Mouse (Mus musculus) kidney, embryonic 14.5 days (tissue): ENCODE data around the gene Alyref2. TPM values are rescaled to one million over a fixed set of nuclear protein-coding genes. Genes with fewer than 3 reads are reported as not detected.

Experiments used
- ATAC-seq: fragments of 200-750 bp; cut with Nextera tagmentation; 2 replicates; pipeline ENCODE4 v1.8.0; 2017; ENCODE audit warnings: moderate number of reproducible peaks, mild to moderate bottlenecking, moderate TSS enrichment, moderate library complexity; ENCODE audit not compliant: low FRiP score, low TSS enrichment
- H3K27ac ChIP-seq: fragments of 300-500 bp; sonication (generic); 2 replicates; pipeline ENCODE4 v1.5.1; 2014; ENCODE audit warnings: low read depth, mild to moderate bottlenecking, low read length, moderate library complexity, mixed read lengths
- H3K27me3 ChIP-seq: fragments of 300-500 bp; sonication (generic); 2 replicates; pipeline ENCODE4 v1.6.1; 2014; ENCODE audit warnings: mild to moderate bottlenecking, low read length; ENCODE audit not compliant: control insufficient read depth, insufficient read depth
- H3K36me3 ChIP-seq: fragments of 300-500 bp; sonication (generic); 2 replicates; pipeline ENCODE4 v1.6.1; 2014; ENCODE audit warnings: low read length, mixed read lengths; ENCODE audit not compliant: control insufficient read depth, insufficient read depth
- H3K4me1 ChIP-seq: fragments of 300-500 bp; sonication (generic); 2 replicates; pipeline ENCODE4 v1.6.1; 2014; ENCODE audit warnings: low read length, mixed read lengths; ENCODE audit not compliant: control insufficient read depth, insufficient read depth
- H3K4me2 ChIP-seq: fragments of 300-500 bp; sonication (generic); replicated peaks from 2 replicates; pipeline ENCODE4 v1.6.1; 2014; ENCODE audit warnings: low read depth, mild to moderate bottlenecking, low read length
- H3K4me3 ChIP-seq: fragments of 300-500 bp; sonication (generic); 2 replicates; pipeline ENCODE4 v1.5.1; 2014; ENCODE audit warnings: mild to moderate bottlenecking, low read length
- H3K9ac ChIP-seq: fragments of 300-500 bp; sonication (generic); 2 replicates; pipeline ENCODE4 v1.6.1; 2014; ENCODE audit warnings: low read depth, mild to moderate bottlenecking, low read length, moderate library complexity
- H3K9me3 ChIP-seq: fragments of 300-500 bp; sonication (generic); 2 replicates; pipeline ENCODE4 v1.6.1; 2016; ENCODE audit warnings: low read length; ENCODE audit not compliant: control insufficient read depth
- WGBS: fragments of 180-500 bp; shearing (Covaris S2); extraction: QIAGEN DNeasy Blood & Tissue Kit; methylation state at CpG from one replicate; pipeline ENCODE4 v1.1.7; 2014; 5-methylcytosine and 5-hydroxymethylcytosine counted together
- polyA plus RNA-seq: library from polyadenylated mRNA; unstranded; fragments of >200 nt; fragmentation: Nextera tagmentation; extraction: Ambion mirVana; gene quantifications from 2 replicates; pipeline ENCODE4 v1.2.1, GENCODE M21; 2014

The Alyref2 gene
- polyA plus RNA-seq, 1 experiment from 2014 or later: 10.3 TPM

DNA sequence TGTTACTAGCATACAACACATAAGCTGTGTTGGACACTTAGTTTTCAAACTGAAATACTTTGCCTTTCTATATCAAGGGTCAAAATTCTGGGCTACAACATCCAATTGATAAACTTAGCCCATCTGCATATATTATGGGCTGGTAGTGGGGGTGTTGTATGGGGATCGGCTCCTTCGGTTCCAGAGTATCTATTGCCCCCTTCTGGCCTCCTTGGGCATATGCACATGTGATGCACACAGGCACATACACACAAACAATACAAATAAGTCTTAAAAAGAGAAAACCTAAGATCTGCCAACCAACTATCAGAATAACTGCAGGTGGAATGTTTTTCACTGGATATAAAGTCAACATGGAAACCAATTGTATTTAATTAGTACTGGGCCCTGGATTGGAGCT is 10.0 kb downstream of the Alyref2 start:
- Histone ChIP-seq H3K9me3 (no peaks in the 10 kb centered on the region), H3K27ac (no peak overlapping the region), H3K4me3 (no peak overlapping the region), H3K27me3 (no peaks in the 10 kb centered on the region), H3K36me3 (no peaks in the 10 kb centered on the region), H3K9ac (no peak overlapping the region), H3K4me1 (no peaks in the 10 kb centered on the region), H3K4me2 (no peak overlapping the region)
- 96% methylated on average over 2 of the region's 2 CpGs for WGBS
- no peak for ATAC-seq

DNA sequence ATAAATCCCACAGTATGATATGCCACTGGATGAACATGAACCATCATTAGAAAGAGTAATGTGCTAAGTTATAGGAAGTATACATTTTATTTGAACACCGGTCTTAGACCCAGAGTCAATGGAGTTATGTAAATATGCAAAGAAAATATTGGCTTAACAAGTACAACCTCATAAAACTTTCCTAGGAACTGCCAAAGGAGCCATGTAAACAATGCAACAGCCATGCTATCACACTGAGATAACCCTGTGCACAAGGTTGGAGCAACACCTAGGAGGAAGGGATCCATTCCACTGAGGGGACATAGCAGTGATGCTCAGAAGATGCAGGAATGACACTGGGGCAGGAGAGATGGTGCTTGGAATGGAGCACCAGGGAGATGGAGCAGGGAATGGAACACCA is 10.5 kb downstream of the Alyref2 start:
- ATAC-seq: no peak
- no peak overlapping the region for H3K4me3 ChIP-seq
- H3K4me1 ChIP-seq: no peaks in the 10 kb centered on the region
- no peak overlapping the region for H3K9ac ChIP-seq
- no peaks in the 10 kb centered on the region for H3K36me3 ChIP-seq
- H3K27ac ChIP-seq: no peak overlapping the region
- H3K9me3 ChIP-seq: no peaks in the 10 kb centered on the region
- H3K27me3 ChIP-seq: no peaks in the 10 kb centered on the region
- 79% methylated on average over 1 of the region's 1 CpGs for WGBS
- no peak overlapping the region for H3K4me2 ChIP-seq

- H3K9ac ChIP-seq: no peak overlapping the region
- H3K27me3 ChIP-seq: no peaks in the 10 kb centered on the region
- no peaks in the 10 kb centered on the region for H3K4me1 ChIP-seq
- WGBS: 24% methylated on average over 1 of the region's 1 CpGs
- no peaks in the 10 kb centered on the region for H3K9me3 ChIP-seq
- H3K36me3 ChIP-seq: no peaks in the 10 kb centered on the region
- H3K4me3 ChIP-seq: no peak overlapping the region
- H3K27ac ChIP-seq: no peak overlapping the region
- no peak for ATAC-seq
- no peak overlapping the region for H3K4me2 ChIP-seq
Observed at GRCm38 (mm10) chr1:171515039-171515438, 11.8 kb downstream of the Alyref2 start.

DNA sequence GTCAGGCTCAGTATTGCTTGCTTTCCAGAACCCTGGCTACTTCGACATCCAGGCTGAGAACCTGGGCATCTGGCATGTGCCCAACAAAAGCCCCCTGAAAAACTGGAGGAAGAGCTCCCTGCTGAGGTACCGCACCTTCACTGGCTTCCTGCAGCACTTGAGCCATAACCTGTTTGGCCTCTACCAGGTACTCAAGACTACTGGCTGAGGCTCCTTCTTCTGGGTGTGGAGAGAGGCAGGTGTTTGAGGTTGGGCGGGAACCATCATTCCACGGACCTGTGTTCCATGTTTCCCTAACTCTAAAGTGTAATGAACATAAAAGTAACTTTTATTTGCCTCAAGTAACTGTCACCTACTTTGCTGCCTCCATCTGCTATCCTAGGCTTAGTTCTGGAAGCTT is 12.3 kb downstream of the Alyref2 start:
- no peak for ATAC-seq
- no peak overlapping the region for H3K4me2 ChIP-seq
- H3K4me1 ChIP-seq: no peaks in the 10 kb centered on the region
- H3K36me3 ChIP-seq: no peaks in the 10 kb centered on the region
- 83% methylated on average over 4 of the region's 4 CpGs for WGBS
- no peak overlapping the region for H3K9ac ChIP-seq
- H3K27me3 ChIP-seq: no peaks in the 10 kb centered on the region
- no peak overlapping the region for H3K27ac ChIP-seq
- H3K4me3 ChIP-seq: no peak overlapping the region
- no peaks in the 10 kb centered on the region for H3K9me3 ChIP-seq

DNA sequence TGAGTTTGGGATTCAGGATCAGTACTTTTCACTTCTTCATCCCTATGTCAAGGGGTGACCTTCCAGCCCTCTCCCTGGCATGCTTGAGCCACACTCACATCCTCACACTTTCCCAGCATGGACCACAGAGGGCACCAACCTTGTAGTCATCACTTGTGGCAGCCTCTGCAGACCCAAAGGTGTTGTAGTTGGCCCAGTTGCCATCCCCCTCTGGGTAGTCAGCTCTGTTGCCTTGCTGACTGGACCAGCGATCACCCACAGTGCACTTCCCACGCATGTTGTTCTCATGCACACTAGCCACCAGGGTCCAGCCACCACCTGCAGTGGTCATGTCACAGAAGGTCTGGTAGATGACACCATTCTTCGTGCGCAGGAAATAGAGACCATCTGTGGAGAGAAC is 28.1 kb downstream of the Alyref2 start:
- Histone ChIP-seq H3K27ac (no peak overlapping the region), H3K4me1 (no peaks in the 10 kb centered on the region), H3K4me3 (no peak overlapping the region), H3K4me2 (no peak overlapping the region), H3K27me3 (no peaks in the 10 kb centered on the region), H3K36me3 (no peaks in the 10 kb centered on the region), H3K9ac (no peak overlapping the region), H3K9me3 (no peaks in the 10 kb centered on the region)
- 92% methylated on average over 4 of the region's 4 CpGs for WGBS
- no peak for ATAC-seq

GRCm38 (mm10) chr1:171532830-171533229 is 29.6 kb downstream of the Alyref2 start:
- no peaks in the 10 kb centered on the region for H3K4me1 ChIP-seq
- ATAC-seq: no peak
- H3K27ac ChIP-seq: no peak overlapping the region
- H3K4me3 ChIP-seq: no peak overlapping the region
- 72% methylated on average over 2 of the region's 2 CpGs for WGBS
- no peak overlapping the region for H3K9ac ChIP-seq
- H3K36me3 ChIP-seq: no peaks in the 10 kb centered on the region
- H3K4me2 ChIP-seq: no peak overlapping the region
- no peaks in the 10 kb centered on the region for H3K27me3 ChIP-seq
- H3K9me3 ChIP-seq: no peaks in the 10 kb centered on the region

- no peak overlapping the region for H3K4me3 ChIP-seq
- H3K9me3 ChIP-seq: peaks cover 2% of the 10 kb centered on the region; the same call in 1 of the 2 replicates
- H3K4me1 ChIP-seq: no peaks in the 10 kb centered on the region
- no peak overlapping the region for H3K27ac ChIP-seq
- no peak overlapping the region for H3K9ac ChIP-seq
- H3K4me2 ChIP-seq: no peak overlapping the region
- H3K27me3 ChIP-seq: no peaks in the 10 kb centered on the region
- ATAC-seq: no peak
- no peaks in the 10 kb centered on the region for H3K36me3 ChIP-seq
Observed at GRCm38 (mm10) chr1:171534557-171534956, 31.3 kb downstream of the Alyref2 start.

DNA sequence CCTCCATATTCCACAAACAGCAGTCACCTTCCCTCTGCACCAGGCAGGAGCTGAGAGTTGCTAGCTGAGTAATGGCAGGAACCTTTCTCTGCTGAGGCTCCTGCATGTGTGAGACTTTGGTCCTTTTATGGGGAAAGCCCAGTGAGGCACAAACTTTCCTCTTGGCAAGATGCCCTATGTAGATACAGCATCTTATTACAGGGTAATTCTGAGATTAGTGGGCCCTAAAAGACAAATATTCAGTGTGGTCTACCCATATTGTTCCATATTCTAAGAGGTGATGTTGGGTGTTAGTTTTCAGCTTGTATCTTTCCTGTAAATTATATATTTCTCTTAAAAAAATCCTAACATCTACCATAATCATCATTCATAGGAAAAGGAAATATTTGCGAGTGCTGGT is 31.9 kb downstream of the Alyref2 start, which contains the start of gene Itln1:
Itln1 (minus strand) TSS at position 101 of the 400 bp plus-strand sequence.
- ATAC-seq: no peak
- peaks cover 2% of the 10 kb centered on the region; the same call in 1 of the 2 replicates for H3K9me3 ChIP-seq

DNA sequence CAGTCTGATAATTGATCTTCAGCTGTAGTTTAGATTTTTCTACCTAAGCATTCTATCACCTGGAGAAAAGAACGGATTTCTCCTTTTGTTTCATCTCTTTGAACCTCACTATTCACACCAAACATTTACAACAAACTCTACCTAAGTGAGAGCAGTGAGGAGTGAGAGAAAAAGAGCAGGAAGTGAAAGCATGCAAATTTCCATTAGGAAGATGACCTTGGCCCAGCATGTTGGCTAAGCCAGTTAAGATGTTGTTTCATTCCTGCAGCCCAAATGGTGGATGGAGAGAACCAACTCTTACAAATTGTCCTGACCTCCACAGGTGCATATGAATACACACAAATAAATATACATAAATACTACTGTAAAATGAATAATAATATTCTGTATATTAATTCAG is 37.4 kb downstream of the Alyref2 start:
- Histone ChIP-seq H3K27me3 (no peaks in the 10 kb centered on the region), H3K4me3 (no peak overlapping the region), H3K4me2 (no peak overlapping the region), H3K4me1 (no peaks in the 10 kb centered on the region), H3K36me3 (no peaks in the 10 kb centered on the region), H3K9ac (no peak overlapping the region), H3K27ac (no peak overlapping the region), H3K9me3 (peaks cover 2% of the 10 kb centered on the region; the same call in 1 of the 2 replicates)
- WGBS: 89% methylated on average over 1 of the region's 1 CpGs
- no peak for ATAC-seq

More for the DNA sequence above, 31.9 kb downstream of the Alyref2 start, which contains the start of gene Itln1:
- H3K4me3 ChIP-seq: no peak within 1 kb of the TSS
- H3K9ac ChIP-seq: no peak within 1 kb of the TSS
- no peak within 1 kb of the TSS for H3K27ac ChIP-seq
- H3K27me3 ChIP-seq: no peaks in the 10 kb centered on the region
- no peaks in the 10 kb centered on the region for H3K4me1 ChIP-seq
- no peaks in the 10 kb centered on the region for H3K36me3 ChIP-seq
- 100% methylated on average over 1 of the region's 1 CpGs for WGBS
- no peak within 1 kb of the TSS for H3K4me2 ChIP-seq
